Mouse (Mus musculus): Measurements from ENCODE around the gene Kirrel3. TPM values are rescaled to one million over a fixed set of nuclear protein-coding genes. Genes with fewer than 3 reads are reported as not detected.

The Kirrel3 gene
- polyA plus RNA-seq, 1 experiment from 2014 or later, result 50.1 TPM

DNA sequence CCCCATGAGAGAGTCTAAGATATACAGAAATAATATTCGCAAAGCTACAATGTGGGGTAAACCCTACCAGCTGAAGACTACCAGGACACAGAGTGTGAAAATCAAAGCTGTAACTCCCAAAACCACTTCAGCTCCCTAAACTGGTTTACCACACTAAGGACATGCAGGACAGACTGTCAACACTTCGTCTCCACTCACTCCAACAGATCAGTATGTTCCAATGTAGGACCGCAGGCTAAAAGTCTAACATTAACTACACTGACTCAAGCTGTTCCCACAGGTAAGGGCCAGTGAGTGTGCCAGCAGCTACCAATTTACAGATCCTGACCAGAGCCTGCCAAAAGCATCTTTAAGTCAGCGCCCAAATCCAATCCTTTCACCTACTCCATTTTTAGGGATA, 566.0 kb downstream of the Kirrel3 start:
- Histone ChIP-seq H3K4me1 (replicated peaks) (no peaks in the 10 kb centered on the region), H3K27ac (replicated peaks) (no peak overlapping the region), H3K4me3 (no peak overlapping the region), H3K4me2 (no peak overlapping the region), H3K9ac (no peak overlapping the region), H3K9me3 (no peaks in the 10 kb centered on the region), H3K27me3 (no peaks in the 10 kb centered on the region), H3K36me3 (peaks cover 13% of the 10 kb centered on the region; the same call in 1 of the 2 replicates)
- 96% methylated on average over 4 of the region's 4 CpGs for WGBS
- ATAC-seq (ENCODE audit: low FRiP score, low read depth), result no peak

DNA sequence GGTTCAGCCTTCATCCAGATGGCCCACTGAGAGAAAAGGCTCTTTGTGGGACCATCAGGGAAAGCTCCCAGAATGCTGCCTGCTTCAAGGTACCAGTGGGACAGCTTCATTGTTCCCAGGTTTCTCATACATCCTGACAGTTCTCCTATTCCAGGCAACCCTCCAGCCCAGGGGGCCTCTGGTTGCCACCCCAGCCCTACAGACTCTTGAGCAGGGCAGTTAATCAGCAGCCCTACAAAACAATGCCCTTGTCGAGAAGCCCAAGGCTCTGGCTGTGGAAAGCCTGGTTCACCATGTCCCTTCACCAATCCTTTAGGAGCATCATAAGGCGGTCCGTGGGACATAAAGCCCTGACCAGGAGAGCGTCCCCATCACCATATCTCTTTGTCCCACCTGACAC, 567.0 kb downstream of the Kirrel3 start:
- 90% methylated on average over 4 of the region's 4 CpGs for WGBS
- Histone ChIP-seq H3K36me3 (peaks cover 7% of the 10 kb centered on the region; the same call in 1 of the 2 replicates), H3K9me3 (no peaks in the 10 kb centered on the region), H3K27ac (replicated peaks) (no peak overlapping the region), H3K4me3 (no peak overlapping the region), H3K9ac (no peak overlapping the region), H3K4me1 (replicated peaks) (no peaks in the 10 kb centered on the region), H3K4me2 (no peak overlapping the region), H3K27me3 (no peaks in the 10 kb centered on the region)
- ATAC-seq (ENCODE audit: low FRiP score, low read depth), result no peak

DNA sequence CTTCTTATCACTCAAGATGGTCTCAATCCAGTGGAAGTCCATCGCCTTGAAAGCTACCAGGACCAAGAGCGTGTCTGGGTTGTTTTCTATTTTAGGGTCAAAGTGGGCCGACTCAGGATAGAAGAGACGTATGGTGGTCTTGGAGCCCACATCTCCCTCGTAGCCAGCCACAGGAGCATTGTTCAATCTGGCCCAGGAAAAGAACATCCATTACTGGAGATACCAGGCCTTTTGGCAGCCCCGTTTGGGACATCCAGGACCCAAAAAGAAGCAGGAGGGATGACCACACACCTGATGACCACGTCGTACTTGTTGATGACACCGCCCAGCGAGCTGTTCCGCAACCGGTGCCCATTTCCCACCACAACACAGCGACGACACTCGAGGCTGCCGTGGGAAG, 567.4 kb downstream of the Kirrel3 start:
- Histone ChIP-seq H3K4me1 (replicated peaks) (no peaks in the 10 kb centered on the region), H3K9ac (no peak overlapping the region), H3K4me2 (no peak overlapping the region), H3K27ac (replicated peaks) (no peak overlapping the region), H3K4me3 (no peak overlapping the region), H3K9me3 (no peaks in the 10 kb centered on the region), H3K27me3 (no peaks in the 10 kb centered on the region), H3K36me3 (peaks cover 6% of the 10 kb centered on the region; the same call in 1 of the 2 replicates)
- no peak for ATAC-seq (ENCODE audit: low FRiP score, low read depth)
- 97% methylated on average over 16 of the region's 16 CpGs for WGBS

DNA sequence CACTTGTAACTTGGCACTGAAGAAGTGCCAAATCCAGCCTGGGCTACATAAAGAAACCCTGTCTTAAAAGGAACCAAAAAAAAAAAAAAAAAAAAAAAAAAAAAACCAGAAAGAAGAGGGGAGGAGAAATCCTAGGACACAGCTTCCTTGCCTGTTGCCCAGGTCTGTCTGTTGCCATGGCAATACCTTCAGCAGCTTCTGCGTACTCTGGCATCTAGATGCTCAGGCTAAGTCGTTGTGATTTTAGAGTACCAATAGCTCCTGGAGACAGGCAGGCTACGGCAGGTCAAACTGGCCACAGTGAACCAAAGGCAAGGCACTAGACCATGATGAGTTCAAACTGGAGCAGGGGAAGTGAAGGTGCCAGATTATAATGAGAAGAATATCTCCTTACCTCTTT, 568.0 kb downstream of the Kirrel3 start:
- Histone ChIP-seq H3K4me2 (no peak overlapping the region), H3K4me3 (no peak overlapping the region), H3K9me3 (no peaks in the 10 kb centered on the region), H3K4me1 (replicated peaks) (no peaks in the 10 kb centered on the region), H3K9ac (no peak overlapping the region), H3K27me3 (no peaks in the 10 kb centered on the region), H3K36me3 (peaks cover 6% of the 10 kb centered on the region; the same call in 1 of the 2 replicates), H3K27ac (replicated peaks) (no peak overlapping the region)
- ATAC-seq (ENCODE audit: low FRiP score, low read depth), result no peak
- 59% methylated on average over 3 of the region's 3 CpGs for WGBS

DNA sequence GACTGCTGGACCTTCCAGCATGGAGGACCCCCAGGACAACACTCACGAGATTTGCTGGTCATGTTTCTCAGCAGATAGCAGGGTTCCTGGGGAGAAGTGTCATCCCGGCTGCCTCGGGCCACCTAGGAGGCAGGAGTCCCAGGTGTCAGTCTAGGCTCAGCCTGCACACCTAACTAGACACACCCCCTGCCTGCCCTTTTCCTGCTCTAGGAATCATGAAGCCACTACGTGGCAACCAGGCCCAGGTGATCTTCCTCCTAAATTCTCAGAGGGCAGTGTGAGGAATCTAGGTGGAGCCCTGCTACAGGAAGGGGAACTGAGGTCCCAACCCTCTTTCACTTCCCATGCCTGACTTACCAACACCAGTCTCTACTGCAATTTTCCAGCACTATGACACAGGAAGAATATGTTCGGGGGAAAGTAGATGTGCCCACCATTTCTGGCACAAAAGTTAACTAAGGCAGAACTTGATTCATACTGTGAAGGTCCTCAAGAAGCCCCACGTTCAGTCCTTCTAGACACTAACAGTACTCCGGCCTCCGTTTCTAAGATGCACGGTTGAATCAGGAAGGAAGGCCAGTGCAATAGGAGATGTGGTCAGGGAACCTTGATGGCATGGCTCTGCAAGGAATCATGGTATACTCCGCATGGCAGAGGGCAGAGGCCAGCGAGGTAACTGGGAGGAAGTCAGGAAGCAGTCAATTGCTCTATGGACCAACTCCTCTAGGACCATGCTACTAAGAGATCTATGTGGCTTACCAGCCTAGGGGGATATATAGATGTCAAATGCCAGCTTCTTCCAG, 570.0 kb downstream of the Kirrel3 start:
- no peaks in the 10 kb centered on the region for H3K9me3 ChIP-seq
- no peaks in the 10 kb centered on the region for H3K27me3 ChIP-seq
- peaks cover 6% of the 10 kb centered on the region; the same call in 1 of the 2 replicates for H3K36me3 ChIP-seq
- H3K4me1 ChIP-seq (replicated peaks), result no peaks in the 10 kb centered on the region
- H3K4me2 ChIP-seq, result no peak overlapping the region
- ATAC-seq (ENCODE audit: low FRiP score, low read depth), result no peak
- H3K27ac ChIP-seq (replicated peaks), result no peak overlapping the region
- no peak overlapping the region for H3K9ac ChIP-seq
- H3K4me3 ChIP-seq, result no peak overlapping the region
- WGBS, result 86% methylated on average over 11 of the region's 11 CpGs

DNA sequence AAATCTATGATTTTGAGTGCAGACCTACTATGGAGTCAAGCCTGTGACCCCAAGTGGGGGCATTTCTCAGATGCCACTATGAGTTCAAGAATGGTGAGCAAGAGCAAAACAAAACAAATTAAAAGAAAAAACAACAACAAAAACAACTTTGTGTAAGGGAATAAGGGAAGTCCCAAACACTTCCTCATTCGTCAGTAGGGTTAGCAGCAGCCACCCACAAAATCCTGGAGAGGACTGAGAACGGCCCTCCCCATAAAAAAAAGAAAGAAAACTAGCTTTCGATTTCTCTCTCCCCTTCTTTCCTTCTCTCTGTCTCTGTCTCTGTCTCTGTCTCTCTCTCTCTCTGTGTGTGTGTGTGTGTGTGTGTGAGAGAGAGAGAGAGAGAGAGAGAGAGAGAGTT, 570.9 kb downstream of the Kirrel3 start:
- Histone ChIP-seq H3K27ac (replicated peaks) (no peak overlapping the region), H3K36me3 (peaks cover 6% of the 10 kb centered on the region; the same call in 1 of the 2 replicates), H3K4me2 (no peak overlapping the region), H3K27me3 (no peaks in the 10 kb centered on the region), H3K4me1 (replicated peaks) (no peaks in the 10 kb centered on the region), H3K9me3 (no peaks in the 10 kb centered on the region), H3K9ac (no peak overlapping the region), H3K4me3 (no peak overlapping the region)
- no peak for ATAC-seq (ENCODE audit: low FRiP score, low read depth)
- WGBS, result 96% methylated on average over 3 of the region's 3 CpGs

DNA sequence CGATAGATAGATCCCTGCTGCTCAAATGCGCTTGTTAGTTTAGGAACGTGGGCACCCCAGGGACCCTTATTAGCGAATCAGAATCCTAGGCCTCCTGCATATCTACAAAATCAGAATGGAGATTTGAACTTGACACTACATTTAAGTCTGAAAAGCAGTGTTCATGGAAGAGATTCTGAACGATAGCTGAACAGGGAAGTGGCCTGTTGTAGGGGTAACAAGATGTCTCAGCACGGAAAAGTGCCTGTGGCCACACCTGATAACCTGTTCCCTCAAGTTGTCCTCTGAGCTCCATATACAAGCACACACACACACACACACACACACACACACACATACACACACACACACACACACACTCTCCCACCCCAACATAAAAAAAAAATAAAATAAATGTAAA, 571.9 kb downstream of the Kirrel3 start:
- Histone ChIP-seq H3K4me1 (replicated peaks) (no peaks in the 10 kb centered on the region), H3K4me3 (no peak overlapping the region), H3K27ac (replicated peaks) (no peak overlapping the region), H3K36me3 (peaks cover 6% of the 10 kb centered on the region; the same call in 1 of the 2 replicates), H3K9me3 (no peaks in the 10 kb centered on the region), H3K27me3 (no peaks in the 10 kb centered on the region), H3K4me2 (no peak overlapping the region), H3K9ac (no peak overlapping the region)
- no peak for ATAC-seq (ENCODE audit: low FRiP score, low read depth)
- 85% methylated on average over 6 of the region's 6 CpGs for WGBS

DNA sequence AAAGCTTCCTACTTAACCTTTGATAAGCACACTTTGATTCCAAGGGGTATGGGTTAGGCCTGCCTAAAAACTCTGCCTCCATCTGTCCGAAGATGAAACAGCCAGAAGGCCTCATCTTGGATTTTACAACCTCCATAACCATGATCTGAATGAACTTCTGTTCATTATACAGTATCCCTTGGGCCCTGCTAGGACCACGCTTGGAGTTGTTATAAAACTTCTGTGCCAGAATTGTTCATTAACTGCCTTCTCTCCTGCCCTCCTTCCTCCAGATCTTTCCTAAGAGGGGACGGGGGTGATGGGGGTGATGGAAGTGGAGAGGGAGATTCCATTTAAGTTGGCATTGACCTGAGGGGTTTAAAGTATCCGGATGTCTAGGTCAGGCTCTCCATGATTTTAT, 572.5 kb downstream of the Kirrel3 start:
- H3K9me3 ChIP-seq, result no peaks in the 10 kb centered on the region
- no peak overlapping the region for H3K27ac ChIP-seq (replicated peaks)
- 91% methylated on average over 4 of the region's 4 CpGs for WGBS
- H3K4me2 ChIP-seq, result no peak overlapping the region
- H3K9ac ChIP-seq, result no peak overlapping the region
- no peaks in the 10 kb centered on the region for H3K27me3 ChIP-seq
- ATAC-seq (ENCODE audit: low FRiP score, low read depth), result no peak
- peaks cover 1% of the 10 kb centered on the region; the same call in 1 of the 2 replicates for H3K36me3 ChIP-seq
- no peaks in the 10 kb centered on the region for H3K4me1 ChIP-seq (replicated peaks)
- no peak overlapping the region for H3K4me3 ChIP-seq

DNA sequence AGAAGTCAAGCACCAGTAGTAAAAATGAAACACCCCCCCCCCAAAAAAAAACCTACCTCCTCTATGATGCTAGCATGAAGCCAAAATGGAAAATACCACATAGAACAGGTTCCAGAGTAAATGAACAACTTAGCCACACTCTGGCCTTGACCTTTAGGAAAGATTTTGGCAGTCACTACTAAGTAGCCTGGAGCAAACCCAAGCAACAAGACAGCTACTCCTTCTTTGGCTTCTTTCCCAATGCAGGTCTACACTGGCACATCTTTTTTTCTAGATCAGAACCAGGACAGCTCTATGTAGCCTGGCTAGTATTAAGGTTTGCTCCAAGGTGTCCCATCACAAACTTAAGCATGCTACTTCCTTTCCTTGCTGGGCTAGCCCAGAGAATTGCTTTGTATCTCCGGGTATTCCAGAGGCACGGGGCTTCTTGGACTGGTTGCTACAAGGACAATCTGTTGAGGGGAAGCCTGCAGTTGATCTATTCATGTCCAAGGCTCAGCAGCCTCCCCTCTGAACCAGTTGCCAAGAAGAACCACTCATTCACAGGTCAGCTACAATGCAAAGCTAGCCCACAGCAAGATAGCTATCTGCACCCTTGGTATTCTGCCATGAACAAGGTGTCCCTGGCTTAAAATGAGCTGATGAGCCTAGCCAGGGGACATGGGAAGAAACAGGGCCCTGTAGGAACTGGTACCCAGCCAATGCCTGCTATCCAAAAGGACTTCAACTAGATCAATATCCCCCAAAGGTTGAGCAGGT, 573.1 kb downstream of the Kirrel3 start:
- WGBS, result 98% methylated on average over 2 of the region's 2 CpGs
- ATAC-seq (ENCODE audit: low FRiP score, low read depth), result no peak
- H3K9ac ChIP-seq, result no peak overlapping the region
- no peaks in the 10 kb centered on the region for H3K9me3 ChIP-seq
- H3K36me3 ChIP-seq, result no peaks in the 10 kb centered on the region
- no peaks in the 10 kb centered on the region for H3K4me1 ChIP-seq (replicated peaks)
- no peaks in the 10 kb centered on the region for H3K27me3 ChIP-seq
- H3K4me3 ChIP-seq, result no peak overlapping the region
- no peak overlapping the region for H3K27ac ChIP-seq (replicated peaks)
- no peak overlapping the region for H3K4me2 ChIP-seq

DNA sequence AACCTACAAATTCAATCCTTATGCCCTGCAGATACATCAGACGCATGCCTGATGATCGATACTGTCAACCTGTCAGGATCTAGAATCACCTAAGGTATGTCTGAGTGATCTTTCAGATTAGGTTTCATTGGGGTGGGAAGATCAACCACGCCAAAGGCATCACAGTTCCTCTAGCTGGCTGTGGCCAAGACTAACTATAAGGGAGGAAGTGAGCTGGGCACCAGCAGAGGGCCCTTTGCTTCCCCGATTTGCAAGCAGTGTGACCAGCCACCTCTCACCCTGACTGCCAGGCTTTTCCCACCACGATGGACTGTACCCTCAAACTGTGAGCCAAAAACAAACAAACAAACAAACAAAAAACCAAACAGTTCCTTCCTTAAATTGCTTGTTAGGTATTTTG, 574.2 kb downstream of the Kirrel3 start:
- Histone ChIP-seq H3K27me3 (no peaks in the 10 kb centered on the region), H3K36me3 (no peaks in the 10 kb centered on the region), H3K9me3 (no peaks in the 10 kb centered on the region), H3K4me1 (replicated peaks) (no peaks in the 10 kb centered on the region), H3K4me3 (no peak overlapping the region), H3K27ac (replicated peaks) (no peak overlapping the region), H3K4me2 (no peak overlapping the region), H3K9ac (no peak overlapping the region)
- 93% methylated on average over 5 of the region's 5 CpGs for WGBS
- ATAC-seq (ENCODE audit: low FRiP score, low read depth), result no peak

DNA sequence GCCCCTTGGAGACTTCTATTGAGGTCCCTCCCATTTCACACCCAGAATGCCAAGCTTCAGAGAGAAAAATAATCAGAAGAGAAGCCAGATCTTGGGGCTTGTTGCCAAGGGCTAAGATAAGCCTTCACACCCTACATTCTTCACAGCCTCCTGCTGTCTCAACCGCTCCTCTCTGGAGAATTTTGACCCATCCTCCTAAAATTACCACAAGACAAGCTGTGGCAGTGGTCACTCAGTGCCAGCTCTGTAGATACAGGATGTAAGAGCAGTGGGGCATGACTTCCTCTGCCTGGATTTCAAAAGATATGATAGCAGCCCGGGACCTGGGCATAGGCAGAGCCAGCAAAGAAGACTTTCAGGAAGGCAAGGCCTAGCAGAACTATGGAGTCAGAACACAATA, 575.8 kb downstream of the Kirrel3 start:
- Histone ChIP-seq H3K36me3 (no peaks in the 10 kb centered on the region), H3K27ac (replicated peaks) (no peak overlapping the region), H3K4me2 (no peak overlapping the region), H3K4me3 (no peak overlapping the region), H3K9ac (no peak overlapping the region), H3K4me1 (replicated peaks) (no peaks in the 10 kb centered on the region), H3K27me3 (no peaks in the 10 kb centered on the region), H3K9me3 (no peaks in the 10 kb centered on the region)
- 72% methylated on average over 2 of the region's 2 CpGs for WGBS
- no peak for ATAC-seq (ENCODE audit: low FRiP score, low read depth)
